Mouse (Mus musculus) cerebellum, adult 18-20 months (tissue): ENCODE data around the gene Slc44a5.
"Not testable (repeated sequence)": the region's sequence is repeated elsewhere in the genome, so short reads cannot be mapped to it uniquely, and the experiment has no call there.

ENCODE experiments used
- DNase-seq, 2 experiments: peaks; one replicate each; pipeline ENCODE4 v3.0.0; 2021

Gene Slc44a5

GRCm38 (mm10) chr3:153969451-153969850, 3.8 kb upstream of the Slc44a5 start:
- no peak for DNase-seq

- peak; percentile 57 for DNase-seq
Observed at GRCm38 (mm10) chr3:153973949-153974760, 919 bp downstream of the Slc44a5 start.

- no peak for DNase-seq
Observed at GRCm38 (mm10) chr3:153975060-153975459, 1.8 kb downstream of the Slc44a5 start.

GRCm38 (mm10) chr3:153975791-153976190, 2.6 kb downstream of the Slc44a5 start:
- DNase-seq = no peak

- DNase-seq = no peak
Observed at GRCm38 (mm10) chr3:153980611-153981010, 7.4 kb downstream of the Slc44a5 start.

GRCm38 (mm10) chr3:153984428-153985340, 11.4 kb downstream of the Slc44a5 start:
- peak in 1 of 2 experiments; percentile 30 for DNase-seq

- DNase-seq = no peak
Observed at GRCm38 (mm10) chr3:153999797-154000528, 26.7 kb downstream of the Slc44a5 start.

GRCm38 (mm10) chr3:154001348-154001747, 28.1 kb downstream of the Slc44a5 start:
- DNase-seq = no peak

- no peak for DNase-seq
Observed at GRCm38 (mm10) chr3:154046876-154047275, 73.6 kb downstream of the Slc44a5 start.

- DNase-seq = no peak
Observed at GRCm38 (mm10) chr3:154053331-154053730, 80.1 kb downstream of the Slc44a5 start.

- DNase-seq = no peak
Observed at GRCm38 (mm10) chr3:154057464-154057863, 84.2 kb downstream of the Slc44a5 start.

GRCm38 (mm10) chr3:154058200-154058599, 85.0 kb downstream of the Slc44a5 start:
- DNase-seq = no peak

- DNase-seq = not testable (repeated sequence)
Observed at GRCm38 (mm10) chr3:154071989-154072388, 98.8 kb downstream of the Slc44a5 start.

GRCm38 (mm10) chr3:154075749-154076148, 102.5 kb downstream of the Slc44a5 start:
- no peak for DNase-seq

- DNase-seq = no peak
Observed at GRCm38 (mm10) chr3:154081687-154082086, 108.5 kb downstream of the Slc44a5 start.

- no peak for DNase-seq
Observed at GRCm38 (mm10) chr3:154082241-154082640, 109.0 kb downstream of the Slc44a5 start.

- DNase-seq = no peak
Observed at GRCm38 (mm10) chr3:154082961-154083360, 109.7 kb downstream of the Slc44a5 start.

GRCm38 (mm10) chr3:154089996-154090395, 116.8 kb downstream of the Slc44a5 start:
- no peak for DNase-seq

- no peak for DNase-seq
Observed at GRCm38 (mm10) chr3:154091468-154092338, 118.5 kb downstream of the Slc44a5 start.

GRCm38 (mm10) chr3:154092466-154092865, 119.2 kb downstream of the Slc44a5 start:
- no peak for DNase-seq

GRCm38 (mm10) chr3:154093745-154094322, 120.6 kb downstream of the Slc44a5 start:
- no peak for DNase-seq

- no peak for DNase-seq
Observed at GRCm38 (mm10) chr3:154101671-154102070, 128.4 kb downstream of the Slc44a5 start.
